In the genomic region with DNA sequence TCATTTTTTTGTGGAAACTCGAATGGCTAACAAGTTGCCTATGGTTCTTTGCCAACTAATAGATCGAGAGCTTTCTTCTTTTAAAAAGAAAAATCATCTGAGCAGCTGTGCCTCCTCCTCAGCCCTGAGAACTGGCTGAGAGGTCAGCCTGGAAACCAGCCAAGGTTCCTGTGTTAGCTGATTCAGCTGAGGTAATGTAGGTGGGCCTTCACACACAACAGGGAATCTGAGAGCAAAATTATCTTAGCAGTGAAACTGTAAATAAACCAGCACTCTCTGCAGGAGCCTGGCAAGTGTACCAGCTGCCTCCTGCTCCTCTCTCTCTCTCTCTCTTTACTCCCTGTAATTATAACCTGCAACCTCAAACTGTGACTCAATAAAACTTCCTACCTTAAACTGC, we compare ENCODE assay signal across 15 mouse cellular contexts.
DNase-seq lines count a peak whose midpoint lies in the region; ATAC-seq lines count a peak whose summit lies in the region.
"Had no signal": no experiment of that assay in that cellular context is flagged by ENCODE, and none has a peak within 500 bp of the region (broad histone marks: within the 10 kb centered on the region; RNA-seq: fewer than 3 reads in every experiment).

No protein-coding gene starts in this region.

- no peaks in the 10 kb centered on the region for H3K9me3 ChIP-seq in hindbrain, embryonic 14.5 days (ENCODE audit: control insufficient read depth, low read length)
- H3K9me3 ChIP-seq in hindbrain, embryonic 13.5 days, result no peaks in the 10 kb centered on the region
- H3K9me3 ChIP-seq in midbrain, embryonic 14.5 days (ENCODE audit: control insufficient read depth, low read length), result no peaks in the 10 kb centered on the region
- no peaks in the 10 kb centered on the region for H3K9me3 ChIP-seq in midbrain, embryonic 13.5 days
- H3K9me3 ChIP-seq in forebrain, embryonic 14.5 days (replicated peaks; ENCODE audit: control insufficient read depth, low read length), result no peaks in the 10 kb centered on the region
- H3K9me3 ChIP-seq: heart, embryonic 15.5 days; intestine, embryonic 15.5 days; limb, embryonic 15.5 days had no signal

- H3K27ac ChIP-seq in hindbrain, embryonic 14.5 days, result no peak overlapping the region
- no peak overlapping the region for H3K27ac ChIP-seq in hindbrain, embryonic 13.5 days
- no peak overlapping the region for H3K27ac ChIP-seq in midbrain, embryonic 14.5 days (replicated peaks; ENCODE audit: low read depth, low read length)
- no peak overlapping the region for H3K27ac ChIP-seq in midbrain, embryonic 13.5 days
- no peak overlapping the region for H3K27ac ChIP-seq in forebrain, embryonic 14.5 days (ENCODE audit: low read depth, low read length)
- H3K27ac ChIP-seq: heart, embryonic 15.5 days; intestine, embryonic 15.5 days; limb, embryonic 15.5 days had no signal

- no peak overlapping the region for H3K4me3 ChIP-seq in hindbrain, embryonic 14.5 days (replicated peaks; ENCODE audit: low read length)
- H3K4me3 ChIP-seq in hindbrain, embryonic 13.5 days, result no peak overlapping the region
- H3K4me3 ChIP-seq in midbrain, embryonic 14.5 days (replicated peaks; ENCODE audit: low read depth, low read length), result no peak overlapping the region
- no peak overlapping the region for H3K4me3 ChIP-seq in midbrain, embryonic 13.5 days (replicated peaks)
- no peak overlapping the region for H3K4me3 ChIP-seq in forebrain, embryonic 14.5 days (ENCODE audit: low read depth, low read length)
- H3K4me3 ChIP-seq: heart, embryonic 15.5 days; intestine, embryonic 15.5 days; limb, embryonic 15.5 days had no signal

- no peak overlapping the region for H3K9ac ChIP-seq in hindbrain, embryonic 14.5 days
- no peak overlapping the region for H3K9ac ChIP-seq in hindbrain, embryonic 13.5 days
- no peak overlapping the region for H3K9ac ChIP-seq in midbrain, embryonic 14.5 days (replicated peaks; ENCODE audit: low read length)
- H3K9ac ChIP-seq in midbrain, embryonic 13.5 days (replicated peaks), result no peak overlapping the region
- no peak overlapping the region for H3K9ac ChIP-seq in forebrain, embryonic 14.5 days (ENCODE audit: low read length)
- H3K9ac ChIP-seq: heart, embryonic 15.5 days; intestine, embryonic 15.5 days; limb, embryonic 15.5 days had no signal

- ATAC-seq in hindbrain, embryonic 14.5 days (ENCODE audit: low FRiP score), result peak; percentile 24; the same call in 1 of the 2 replicates
- ATAC-seq in hindbrain, embryonic 13.5 days (ENCODE audit: low FRiP score), result no peak
- no peak for ATAC-seq in midbrain, embryonic 14.5 days (ENCODE audit: low FRiP score, low TSS enrichment)
- ATAC-seq in midbrain, embryonic 13.5 days, result no peak
- no peak for ATAC-seq in forebrain, embryonic 14.5 days
- ATAC-seq: activated CD4-positive, CD25-positive, alpha-beta regulatory T cell, adult 4 months; intestine, embryonic 15.5 days had no signal

- no peaks in the 10 kb centered on the region for H3K36me3 ChIP-seq in hindbrain, embryonic 14.5 days (replicated peaks; ENCODE audit: control insufficient read depth, insufficient read depth)
- no peaks in the 10 kb centered on the region for H3K36me3 ChIP-seq in hindbrain, embryonic 13.5 days
- no peaks in the 10 kb centered on the region for H3K36me3 ChIP-seq in midbrain, embryonic 14.5 days (ENCODE audit: control insufficient read depth, insufficient read depth, low read length)
- H3K36me3 ChIP-seq in midbrain, embryonic 13.5 days, result no peaks in the 10 kb centered on the region
- H3K36me3 ChIP-seq in forebrain, embryonic 14.5 days (ENCODE audit: control insufficient read depth, insufficient read depth, low read length), result no peaks in the 10 kb centered on the region
- H3K36me3 ChIP-seq: heart, embryonic 15.5 days; intestine, embryonic 15.5 days; limb, embryonic 15.5 days had no signal

- H3K27me3 ChIP-seq in hindbrain, embryonic 14.5 days (ENCODE audit: control insufficient read depth, insufficient read depth, low read length), result no peaks in the 10 kb centered on the region
- H3K27me3 ChIP-seq in hindbrain, embryonic 13.5 days, result no peaks in the 10 kb centered on the region
- no peaks in the 10 kb centered on the region for H3K27me3 ChIP-seq in midbrain, embryonic 14.5 days (ENCODE audit: control insufficient read depth, insufficient read depth, low read length)
- H3K27me3 ChIP-seq in midbrain, embryonic 13.5 days, result no peaks in the 10 kb centered on the region
- H3K27me3 ChIP-seq in forebrain, embryonic 14.5 days (replicated peaks; ENCODE audit: control insufficient read depth, insufficient read depth, low read length), result no peaks in the 10 kb centered on the region
- H3K27me3 ChIP-seq: heart, embryonic 15.5 days; intestine, embryonic 15.5 days; limb, embryonic 15.5 days had no signal

- WGBS in hindbrain, embryonic 14.5 days, result 55% methylated on average over 2 of the region's 2 CpGs
- WGBS in hindbrain, embryonic 13.5 days, result 66% methylated on average over 2 of the region's 2 CpGs
- 57% methylated on average over 2 of the region's 2 CpGs for WGBS in midbrain, embryonic 14.5 days
- WGBS in midbrain, embryonic 13.5 days, result 59% methylated on average over 2 of the region's 2 CpGs
- whole genome bisulfite sequencing in forebrain, embryonic 14.5 days, result 30% methylated on average over 2 of the region's 2 CpGs

- DNase-seq in adrenal gland, adult (ENCODE audit: inconsistent age in 2 of 2, low spot score in 1 of 2), result peak; percentile 3 to 17
- DNase-seq in adrenal gland, adult 8-10 months, result no peak
- no peak for DNase-seq in hindbrain, embryonic 14.5 days (ENCODE audit: low spot score)
- DNase-seq in midbrain, embryonic 14.5 days, result peak; percentile 42
- DNase-seq in forebrain, embryonic 14.5 days (ENCODE audit: low spot score), result peak; percentile 52
- DNase-seq in gastrocnemius, adult 8-10 months (ENCODE audit: low spot score in 2 of 2), result no peak
- DNase-seq: gastrocnemius, postnatal 14 days; layer of hippocampus, adult 9-11 months; lung, postnatal 14 days had no signal

- H3K4me2 ChIP-seq in hindbrain, embryonic 14.5 days (replicated peaks), result no peak overlapping the region
- H3K4me2 ChIP-seq in hindbrain, embryonic 13.5 days, result no peak overlapping the region
- H3K4me2 ChIP-seq in midbrain, embryonic 14.5 days (ENCODE audit: low read length), result no peak overlapping the region
- no peak overlapping the region for H3K4me2 ChIP-seq in midbrain, embryonic 13.5 days (replicated peaks)
- H3K4me2 ChIP-seq in forebrain, embryonic 14.5 days (ENCODE audit: low read length), result no peak overlapping the region
- H3K4me2 ChIP-seq: heart, embryonic 15.5 days; intestine, embryonic 15.5 days; limb, embryonic 15.5 days had no signal

- no peaks in the 10 kb centered on the region for H3K4me1 ChIP-seq in hindbrain, embryonic 14.5 days (replicated peaks; ENCODE audit: control insufficient read depth, insufficient read depth, low read length)
- no peaks in the 10 kb centered on the region for H3K4me1 ChIP-seq in hindbrain, embryonic 13.5 days (replicated peaks)
- no peaks in the 10 kb centered on the region for H3K4me1 ChIP-seq in midbrain, embryonic 14.5 days (ENCODE audit: control insufficient read depth, insufficient read depth, low read length)
- no peaks in the 10 kb centered on the region for H3K4me1 ChIP-seq in midbrain, embryonic 13.5 days (replicated peaks)
- no peaks in the 10 kb centered on the region for H3K4me1 ChIP-seq in forebrain, embryonic 14.5 days (ENCODE audit: control insufficient read depth, insufficient read depth, low read length)
- H3K4me1 ChIP-seq: heart, embryonic 15.5 days; intestine, embryonic 15.5 days; limb, embryonic 15.5 days had no signal

Comparison
In these comparisons a context has a peak if more than half of its experiments do, and no peak if none do; other contexts are left out.
1. DNase-seq: peak in adrenal gland, adult (2 of 2), midbrain, embryonic 14.5 days (single experiment) and forebrain, embryonic 14.5 days (single experiment); none in adrenal gland, adult 8-10 months (single experiment), hindbrain, embryonic 14.5 days (single experiment) and gastrocnemius, adult 8-10 months (0 of 2).